Mouse (Mus musculus): Measurements from ENCODE around the gene Gipc3. TPM values are rescaled to one million over a fixed set of nuclear protein-coding genes. Genes with fewer than 3 reads are reported as not detected.

The Gipc3 gene
- total and polyA plus RNA-seq, 2 experiments from 2014 or later: 0.16 TPM; not detected in 1

DNA sequence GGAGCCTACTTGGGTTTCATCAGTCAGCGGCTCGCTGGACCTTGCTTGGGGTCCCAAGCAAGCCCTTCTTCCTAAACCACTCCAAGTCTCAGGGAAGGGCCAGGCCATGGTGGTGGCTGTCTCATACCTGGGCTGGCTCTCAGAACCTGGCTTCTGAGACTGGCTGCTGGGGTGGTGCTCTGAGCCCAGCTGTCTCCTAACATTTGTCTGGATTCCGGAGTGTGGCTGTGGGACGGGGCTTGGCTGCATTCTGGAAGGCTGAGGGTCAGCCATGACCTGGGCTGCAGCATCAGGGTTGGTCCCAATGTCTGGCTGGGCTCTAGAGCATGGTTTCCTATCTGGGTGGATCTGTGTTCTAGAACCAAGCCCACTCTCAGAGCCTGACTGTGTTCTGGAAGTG lies 6.5 kb downstream of the Gipc3 start:
- no peak for DNase-seq (ENCODE audit: low spot score)
- H3K27ac ChIP-seq: no peak overlapping the region
- WGBS: 96% methylated on average over 4 of the region's 4 CpGs
- H3K9ac ChIP-seq (replicated peaks; ENCODE audit: low read length): no peak overlapping the region
- TF ChIP-seq CTCF (IDR thresholded peaks at IDR 0.05; ENCODE audit: low read depth): no peak
- H3K36me3 ChIP-seq (ENCODE audit: insufficient read depth, low read length): no peaks in the 10 kb centered on the region
- no peak overlapping the region for H3K4me3 ChIP-seq (ENCODE audit: low read length)
- H3K4me2 ChIP-seq (ENCODE audit: low read depth, low read length): no peak overlapping the region
- no peaks in the 10 kb centered on the region for H3K9me3 ChIP-seq (ENCODE audit: low read length)
- H3K27me3 ChIP-seq (ENCODE audit: insufficient read depth, low read length): no peaks in the 10 kb centered on the region
- H3K4me1 ChIP-seq (ENCODE audit: insufficient read depth, low read length): 0 out of 2 replicates have a peak, but pooled peaks cover 7% of the 10 kb centered on the region
- ATAC-seq: no peak

GRCm38 (mm10) chr10:81335393-81336340 lies 7.4 kb downstream of the Gipc3 start:
- TF ChIP-seq CTCF (IDR thresholded peaks at IDR 0.05; ENCODE audit: low read depth): no peak
- ATAC-seq: peak; percentile 33; the same call in 1 of the 2 replicates
- H3K4me1 ChIP-seq (ENCODE audit: insufficient read depth, low read length): 0 out of 2 replicates have a peak, but pooled peaks cover 7% of the 10 kb centered on the region
- no peaks in the 10 kb centered on the region for H3K9me3 ChIP-seq (ENCODE audit: low read length)
- no peak overlapping the region for H3K4me3 ChIP-seq (ENCODE audit: low read length)
- no peaks in the 10 kb centered on the region for H3K36me3 ChIP-seq (ENCODE audit: insufficient read depth, low read length)
- no peak overlapping the region for H3K27ac ChIP-seq
- H3K9ac ChIP-seq (replicated peaks; ENCODE audit: low read length): no peak overlapping the region
- H3K4me2 ChIP-seq (ENCODE audit: low read depth, low read length): no peak overlapping the region
- DNase-seq (ENCODE audit: low spot score): peak; percentile 39
- WGBS: 36% methylated on average over 19 of the region's 19 CpGs
- H3K27me3 ChIP-seq (ENCODE audit: insufficient read depth, low read length): no peaks in the 10 kb centered on the region

DNA sequence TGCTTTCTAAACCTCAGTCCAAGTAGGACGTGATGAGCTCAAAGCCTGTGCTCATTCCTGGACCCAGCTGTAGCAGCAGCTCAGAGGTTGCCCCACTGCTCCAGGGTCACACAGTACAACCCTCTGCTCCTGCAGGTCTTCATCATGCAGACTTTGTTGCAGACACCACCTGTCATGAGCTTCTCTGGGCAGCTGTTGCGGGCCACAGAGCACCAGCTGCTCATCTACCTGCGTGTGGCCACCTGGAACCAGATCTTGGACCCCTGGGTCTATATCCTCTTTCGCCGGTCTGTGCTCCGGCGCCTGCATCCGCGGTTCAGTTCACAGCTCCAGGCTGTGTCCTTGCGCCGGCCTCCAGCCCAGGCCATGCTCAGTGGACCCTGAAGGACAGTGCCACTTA lies 8.7 kb downstream of the Gipc3 start:
- no peak overlapping the region for H3K27ac ChIP-seq
- WGBS: 62% methylated on average over 11 of the region's 11 CpGs

GRCm38 (mm10) chr10:81332277-81332676 lies 10.8 kb downstream of the Gipc3 start:
- no peak for ATAC-seq
- no peaks in the 10 kb centered on the region for H3K27me3 ChIP-seq (ENCODE audit: insufficient read depth, low read length)
- 16% methylated on average over 29 of the region's 29 CpGs for WGBS
- H3K4me3 ChIP-seq (ENCODE audit: low read length): no peak overlapping the region
- no peak overlapping the region for H3K4me2 ChIP-seq (ENCODE audit: low read depth, low read length)
- no peak for TF ChIP-seq CTCF (IDR thresholded peaks at IDR 0.05; ENCODE audit: low read depth)
- 0 out of 2 replicates have a peak, but pooled peaks cover under 1% of the 10 kb centered on the region for H3K36me3 ChIP-seq (ENCODE audit: insufficient read depth, low read length)
- DNase-seq (ENCODE audit: low spot score): no peak
- H3K9me3 ChIP-seq (ENCODE audit: low read length): no peaks in the 10 kb centered on the region
- H3K27ac ChIP-seq: no peak overlapping the region
- no peak overlapping the region for H3K9ac ChIP-seq (replicated peaks; ENCODE audit: low read length)
- H3K4me1 ChIP-seq (ENCODE audit: insufficient read depth, low read length): 0 out of 2 replicates have a peak, but pooled peaks cover 7% of the 10 kb centered on the region

More for the DNA sequence above, 8.7 kb downstream of the Gipc3 start:
- H3K36me3 ChIP-seq (ENCODE audit: insufficient read depth, low read length): no peaks in the 10 kb centered on the region
- DNase-seq (ENCODE audit: low spot score) (no peak), ATAC-seq (no peak)
- H3K4me2 ChIP-seq (ENCODE audit: low read depth, low read length): no peak overlapping the region
- no peak overlapping the region for H3K4me3 ChIP-seq (ENCODE audit: low read length)
- no peaks in the 10 kb centered on the region for H3K9me3 ChIP-seq (ENCODE audit: low read length)
- 0 out of 2 replicates have a peak, but pooled peaks cover 7% of the 10 kb centered on the region for H3K4me1 ChIP-seq (ENCODE audit: insufficient read depth, low read length)
- no peak overlapping the region for H3K9ac ChIP-seq (replicated peaks; ENCODE audit: low read length)
- H3K27me3 ChIP-seq (ENCODE audit: insufficient read depth, low read length): no peaks in the 10 kb centered on the region
- TF ChIP-seq CTCF (IDR thresholded peaks at IDR 0.05; ENCODE audit: low read depth): no peak

DNA sequence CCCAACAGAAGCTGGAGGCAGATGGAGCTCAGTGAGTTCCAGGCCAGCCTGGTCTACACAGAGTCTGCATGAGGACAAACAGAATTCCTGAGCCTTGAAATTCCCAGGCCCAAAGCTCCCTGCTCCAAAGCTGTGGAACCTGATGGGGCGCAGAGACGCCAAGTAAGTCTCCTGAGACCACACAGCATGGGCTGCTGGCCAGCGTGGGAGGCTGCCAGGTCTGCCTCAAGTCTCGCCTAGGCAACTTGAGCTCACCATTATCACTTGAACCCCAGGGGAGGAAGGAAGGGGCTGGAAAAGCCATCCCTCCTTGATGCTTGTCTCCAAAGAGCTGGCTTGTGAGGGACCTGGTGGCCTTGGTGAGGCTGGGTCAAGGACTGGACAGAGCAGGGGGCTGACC lies 13.1 kb downstream of the Gipc3 start:
- no peak overlapping the region for H3K9ac ChIP-seq (replicated peaks; ENCODE audit: low read length)
- TF ChIP-seq CTCF (IDR thresholded peaks at IDR 0.05; ENCODE audit: low read depth): no peak
- WGBS: 55% methylated on average over 4 of the region's 4 CpGs
- peaks cover 23% of the 10 kb centered on the region for H3K36me3 ChIP-seq (ENCODE audit: insufficient read depth, low read length)
- ATAC-seq: no peak
- no peak overlapping the region for H3K4me3 ChIP-seq (ENCODE audit: low read length)
- H3K9me3 ChIP-seq (ENCODE audit: low read length): no peaks in the 10 kb centered on the region
- no peak for DNase-seq (ENCODE audit: low spot score)
- H3K27me3 ChIP-seq (ENCODE audit: insufficient read depth, low read length): no peaks in the 10 kb centered on the region
- no peak overlapping the region for H3K4me2 ChIP-seq (ENCODE audit: low read depth, low read length)
- H3K4me1 ChIP-seq (ENCODE audit: insufficient read depth, low read length): no peaks in the 10 kb centered on the region
- no peak overlapping the region for H3K27ac ChIP-seq

- Histone ChIP-seq H3K4me1 (ENCODE audit: insufficient read depth, low read length) (no peaks in the 10 kb centered on the region), H3K27ac (no peak overlapping the region), H3K9ac (replicated peaks; ENCODE audit: low read length) (no peak overlapping the region), H3K4me2 (ENCODE audit: low read depth, low read length) (no peak overlapping the region), H3K36me3 (ENCODE audit: insufficient read depth, low read length) (peaks cover 29% of the 10 kb centered on the region), H3K27me3 (ENCODE audit: insufficient read depth, low read length) (no peaks in the 10 kb centered on the region), H3K4me3 (ENCODE audit: low read length) (no peak overlapping the region), H3K9me3 (ENCODE audit: low read length) (no peaks in the 10 kb centered on the region)
- TF ChIP-seq CTCF (IDR thresholded peaks at IDR 0.05; ENCODE audit: low read depth): no peak
- DNase-seq (ENCODE audit: low spot score) (no peak), ATAC-seq (no peak)
- 77% methylated on average over 10 of the region's 10 CpGs for WGBS
Observed at GRCm38 (mm10) chr10:81329194-81329975, 13.7 kb downstream of the Gipc3 start.

All from hindbrain, postnatal 0 days (tissue).